24 mouse cellular contexts compared by ENCODE assay signal in the genomic region with DNA sequence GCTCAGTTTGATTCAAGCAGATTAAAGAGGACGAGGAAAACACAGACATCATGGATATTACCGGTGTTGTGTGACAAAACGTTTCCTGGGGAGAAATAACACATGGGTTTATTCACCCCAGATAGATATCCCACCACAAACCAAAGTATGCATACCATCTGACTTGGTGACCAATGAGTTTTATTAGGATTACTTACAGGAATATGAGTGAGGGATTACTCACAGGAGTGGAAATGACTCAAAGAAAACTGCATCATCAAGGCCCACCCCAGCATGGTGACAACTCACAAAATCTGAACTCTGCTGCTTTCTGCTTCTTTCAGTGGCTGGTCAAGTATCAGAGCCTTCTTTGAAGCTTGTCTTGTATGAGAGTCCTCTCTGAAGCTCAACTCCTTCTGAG. TPM values are rescaled to one million over a fixed set of nuclear protein-coding genes. Genes with fewer than 3 reads are reported as not detected.
DNase-seq lines count a peak whose midpoint lies in the region; TF ChIP-seq lines count a peak whose summit lies in the region.
"Had no signal": no experiment of that assay in that cellular context is flagged by ENCODE, and none has a peak within 500 bp of the region (broad histone marks: within the 10 kb centered on the region; RNA-seq: fewer than 3 reads in every experiment).

No protein-coding gene starts in this region.

- no peak overlapping the region for H3K4me3 ChIP-seq in embryonic fibroblast, embryonic 13.5 days (ENCODE audit: insufficient read depth, low read length)
- H3K4me3 ChIP-seq: forebrain, embryonic 12.5 days; forebrain, embryonic 15.5 days; heart, embryonic 12.5 days; heart, embryonic 15.5 days; hindbrain, embryonic 10.5 days; hindbrain, embryonic 13.5 days; intestine, embryonic 15.5 days had no signal

- H3K4me1 ChIP-seq in embryonic fibroblast, embryonic 13.5 days (ENCODE audit: control insufficient read depth, insufficient read depth, low read length), result no peaks in the 10 kb centered on the region; the same call in 1 of the 2 replicates
- H3K4me1 ChIP-seq: forebrain, embryonic 12.5 days; forebrain, embryonic 15.5 days; heart, embryonic 12.5 days; heart, embryonic 15.5 days; hindbrain, embryonic 10.5 days; hindbrain, embryonic 13.5 days; intestine, embryonic 15.5 days had no signal

- DNase-seq in adrenal gland, adult 2 months, result peak; percentile 24
- DNase-seq in adrenal gland, adult 18-20 months (ENCODE audit: low spot score in 2 of 2), result no peak
- DNase-seq in Muller cell, postnatal 12 days (ENCODE audit: inconsistent ontology term), result peak; percentile 45
- no peak for DNase-seq in B cell, adult 2 months
- DNase-seq in lung, postnatal 25 days (ENCODE audit: low spot score), result no peak
- DNase-seq in urinary bladder, adult 2 months (ENCODE audit: low spot score), result no peak
- no peak for DNase-seq in testis, postnatal 10 days (ENCODE audit: low spot score)
- DNase-seq: adrenal gland, postnatal 10 days; adrenal gland, postnatal 36 days; cerebellum, adult 18-20 months; cerebellum, adult 9-10 months; cerebellum, postnatal 14 days; gastrocnemius, postnatal 25 days; heart, adult 18-20 months; heart, postnatal 10 days; heart, postnatal 36 days had no signal

- no peak for TF ChIP-seq POLR2A in embryonic fibroblast, embryonic 13.5 days (IDR thresholded peaks at IDR 0.05; ENCODE audit: low read depth, low read length)

- H3K27ac ChIP-seq in embryonic fibroblast, embryonic 13.5 days (ENCODE audit: insufficient read depth, low read length), result peak overlapping the region; percentile 95
- H3K27ac ChIP-seq: forebrain, embryonic 12.5 days; forebrain, embryonic 15.5 days; heart, embryonic 15.5 days; hindbrain, embryonic 10.5 days; hindbrain, embryonic 13.5 days; intestine, embryonic 15.5 days had no signal

- no peak for TF ChIP-seq CTCF in embryonic fibroblast, embryonic 13.5 days (IDR thresholded peaks at IDR 0.05; ENCODE audit: borderline replicate concordance, insufficient read depth, low read length)

RNA-seq across cellular contexts. Expression of gene Gm10031, which starts 16.1 kb away (rescaled TPM):
- total RNA-seq in adrenal gland, adult 2 months (2021), result 10 to 100 TPM; 37.5 to 44.6 TPM
- 13.3 and 20.3 TPM in 2 replicates for polyA plus RNA-seq in adrenal gland, adult 2 months (2012; rRNA removed)
- total RNA-seq in adrenal gland, adult 18-20 months (2021), result 10 to 100 TPM; 39.7 to 42.8 TPM
- polyA plus RNA-seq in embryonic fibroblast, embryonic 13.5 days (2011; ENCODE audit: insufficient read length, low read depth, missing spikeins), result 27.4 and 30.8 TPM in 2 replicates
- 5.1 and 5.9 TPM in 2 replicates for polyA plus RNA-seq in urinary bladder, adult 2 months (2012; rRNA removed)

RNA-seq across cellular contexts. Expression of gene Soat1, which starts 33.6 kb away (rescaled TPM):
- total RNA-seq in adrenal gland, adult 2 months (2021), result 1,000 to 10,000 TPM; 1,258 to 1,398 TPM
- polyA plus RNA-seq in adrenal gland, adult 2 months (2012; rRNA removed), result 116 and 185 TPM in 2 replicates
- total RNA-seq in adrenal gland, adult 18-20 months (2021), result 1,000 to 10,000 TPM; 1,467 to 1,486 TPM
- 100 and 151 TPM in 2 replicates for polyA plus RNA-seq in embryonic fibroblast, embryonic 13.5 days (2011; ENCODE audit: insufficient read length, low read depth, missing spikeins)
- polyA plus RNA-seq in urinary bladder, adult 2 months (2012; rRNA removed), result 16.5 and 22.0 TPM in 2 replicates

RNA-seq across cellular contexts. Expression of gene Abl2, which starts 50.8 kb away (rescaled TPM):
- total RNA-seq in adrenal gland, adult 2 months (2021), result 10 to 100 TPM; 19.6 to 22.1 TPM
- 4.6 and 6.1 TPM in 2 replicates for polyA plus RNA-seq in adrenal gland, adult 2 months (2012; rRNA removed)
- total RNA-seq in adrenal gland, adult 18-20 months (2021), result 10 to 100 TPM; 20.1 to 23.7 TPM
- 22.4 and 28.6 TPM in 2 replicates for polyA plus RNA-seq in embryonic fibroblast, embryonic 13.5 days (2011; ENCODE audit: insufficient read length, low read depth, missing spikeins)
- polyA plus RNA-seq in urinary bladder, adult 2 months (2012; rRNA removed), result 7.0 and 9.0 TPM in 2 replicates

Comparison
In these comparisons a context has a peak if more than half of its experiments do, and no peak if none do; other contexts are left out.
1. DNase-seq: peak in adrenal gland, adult 2 months (single experiment) and Muller cell, postnatal 12 days (single experiment); none in adrenal gland, adult 18-20 months (0 of 2), B cell, adult 2 months (0 of 2), lung, postnatal 25 days (single experiment), urinary bladder, adult 2 months (single experiment) and testis, postnatal 10 days (single experiment).